Mouse (Mus musculus) kidney, adult 2 months (tissue): ENCODE results near the gene Gm47791.

Experiments used
- CTCF ChIP-seq: fragments of 200-500 bp; conservative IDR thresholded peaks from 2 replicates; pipeline ENCODE4 v1.5.1; 2011; ENCODE audit warnings: low read depth, mild to moderate bottlenecking, control low read depth, low read length, moderate library complexity, mixed read lengths; ENCODE audit not compliant: insufficient read depth, insufficient read length
- POLR2A ChIP-seq: fragments of 200-500 bp; IDR thresholded peaks from one replicate; pipeline ENCODE4 v1.6.1; 2011; ENCODE audit warnings: low read depth, low read length, control low read depth

DNA sequence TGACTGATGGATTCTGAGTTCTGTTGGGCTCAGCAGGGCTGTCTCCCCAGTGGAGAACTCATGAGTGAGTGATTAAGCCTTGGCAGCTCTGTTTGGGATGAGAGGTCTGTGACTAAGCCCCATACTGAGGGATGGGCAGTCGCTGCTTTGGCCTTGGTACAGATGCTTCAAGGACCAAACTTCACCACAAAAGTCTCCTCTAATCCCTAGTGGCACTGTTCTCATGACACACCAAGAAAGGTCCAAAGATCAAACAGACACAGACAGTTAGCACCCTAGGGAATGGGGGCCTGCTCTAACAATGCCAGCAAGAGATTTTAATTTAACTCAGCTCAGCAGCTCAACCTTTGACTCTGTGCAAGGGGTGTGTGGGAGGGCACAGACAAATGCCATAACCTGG lies 40.7 kb upstream of the Gm47791 start:
- TF ChIP-seq POLR2A (no peak), CTCF (no peak)
